In genomic region chr9:35399896-35400295, GRCm38 (mm10) we compare ENCODE assay signal across 17 mouse cellular contexts.
"Had no signal": no experiment of that assay in that cellular context is flagged by ENCODE, and none has a peak within 500 bp of the region (broad histone marks: within the 10 kb centered on the region; RNA-seq: fewer than 3 reads in every experiment).

No protein-coding gene starts in this region.

- H3K9ac ChIP-seq: liver, embryonic 12.5 days; liver, embryonic 15.5 days had no signal

- H3K4me3 ChIP-seq: limb, embryonic 13.5 days; liver, embryonic 12.5 days; liver, embryonic 15.5 days; megakaryocyte, embryonic 14.5 days had no signal

- ATAC-seq: liver, embryonic 12.5 days had no signal

- H3K4me1 ChIP-seq: liver, embryonic 12.5 days; liver, embryonic 15.5 days had no signal

- H3K4me2 ChIP-seq: liver, embryonic 12.5 days; liver, embryonic 15.5 days had no signal

- H3K27ac ChIP-seq: limb, embryonic 10.5 days; liver, embryonic 12.5 days; liver, embryonic 15.5 days; macrophage; stomach, postnatal 0 days had no signal

- DNase-seq: kidney, adult 11 months; kidney, adult 8-10 months; kidney, postnatal 14 days; kidney, postnatal 4 days; liver; lung, adult 2 months; right cerebral cortex, adult 18-20 months; right cerebral cortex, postnatal 14 days; right cerebral cortex, postnatal 4 days; thymus, postnatal 25 days had no signal

- H3K36me3 ChIP-seq: limb, embryonic 10.5 days; limb, embryonic 13.5 days; liver, embryonic 12.5 days; liver, embryonic 15.5 days had no signal

- H3K27me3 ChIP-seq: limb, embryonic 13.5 days; liver, embryonic 15.5 days had no signal

- H3K9me3 ChIP-seq: limb, embryonic 10.5 days; limb, embryonic 13.5 days; liver, embryonic 12.5 days; liver, embryonic 15.5 days; megakaryocyte, embryonic 14.5 days had no signal
